Mouse (Mus musculus): ENCODE results near the gene Scn11a.

DNA sequence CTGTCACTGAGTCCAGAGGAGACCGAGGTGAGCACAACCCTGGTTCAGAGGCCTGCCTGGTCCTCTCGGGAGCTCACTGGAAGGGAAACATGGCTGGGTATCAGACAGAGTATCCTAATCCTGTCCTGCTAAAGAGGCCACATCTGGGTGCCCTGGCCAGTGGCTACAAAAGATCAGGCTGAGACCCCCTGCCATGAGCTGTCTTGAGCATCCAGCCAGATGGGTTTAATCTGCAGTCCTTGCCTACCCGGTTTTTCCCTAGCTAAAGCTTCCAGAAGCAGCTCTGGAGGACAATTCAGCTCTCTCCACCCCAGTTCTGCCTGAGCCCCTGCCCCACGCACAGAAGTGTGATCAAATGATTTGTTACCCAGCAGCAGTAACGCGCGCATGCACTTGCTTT is 23.4 kb upstream of the Scn11a start:
- no peak for TF ChIP-seq CTCF (IDR thresholded peaks at IDR 0.05; ENCODE audit: control insufficient read depth, insufficient read depth, insufficient replicate concordance, low read depth, low read length)
- TF ChIP-seq POLR2A (IDR thresholded peaks at IDR 0.05; ENCODE audit: control insufficient read depth, low read depth, low read length), result no peak
